Mouse (Mus musculus) adrenal gland, postnatal 25 days (tissue): Measurements from ENCODE around the gene Prkag3. TPM values are rescaled to one million over a fixed set of nuclear protein-coding genes. Genes with fewer than 3 reads are reported as not detected.

Experiments used
- DNase-seq: peaks from one replicate; pipeline ENCODE4 v3.0.0; 2021; ENCODE audit warnings: mixed read lengths
- total RNA-seq: library from RNA; stranded (reverse); gene quantifications from 2 replicates; pipeline ENCODE4 v1.2.3, GENCODE M21; 2021

Prkag3 gene
- total RNA-seq, 1 experiment from 2014 or later, result not detected

GRCm38 (mm10) chr1:74713099-74713858 is 35.7 kb downstream of the Prkag3 start, which contains the start of gene Cyp27a1:
Cyp27a1 (plus strand) TSS chr1:74713574.
- DNase-seq, result peak; percentile 50

DNA sequence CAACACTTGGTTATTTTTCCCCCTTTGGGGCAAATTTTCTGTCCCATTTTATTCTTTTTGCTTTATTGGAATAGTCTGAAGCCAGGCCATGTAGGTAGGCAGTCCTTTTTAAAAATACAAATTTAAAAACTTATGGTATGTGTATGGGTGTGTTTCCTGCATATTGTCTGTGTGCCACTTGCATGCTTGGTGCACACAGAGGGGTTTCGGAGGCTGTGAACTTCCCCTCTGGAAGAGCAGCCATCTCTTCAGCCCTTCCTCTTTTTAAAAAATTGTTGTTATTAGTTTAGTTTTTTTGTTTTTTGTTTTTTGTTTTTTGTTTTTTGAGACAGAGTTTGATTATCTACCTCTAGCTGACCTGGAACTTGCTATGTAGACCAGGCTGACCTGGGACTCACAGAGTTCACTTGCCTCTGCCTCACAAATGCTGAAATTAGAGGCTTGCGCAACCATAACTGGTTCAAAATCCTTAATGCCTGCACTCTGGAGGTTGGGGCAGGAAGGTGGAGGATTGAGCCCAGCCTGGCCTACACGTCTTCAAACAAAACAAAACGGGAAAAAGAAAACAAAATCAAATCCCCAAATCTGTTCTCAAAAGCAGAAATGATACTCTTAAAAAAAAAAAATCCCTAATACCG is 36.4 kb downstream of the Prkag3 start:
- DNase-seq, result no peak

DNA sequence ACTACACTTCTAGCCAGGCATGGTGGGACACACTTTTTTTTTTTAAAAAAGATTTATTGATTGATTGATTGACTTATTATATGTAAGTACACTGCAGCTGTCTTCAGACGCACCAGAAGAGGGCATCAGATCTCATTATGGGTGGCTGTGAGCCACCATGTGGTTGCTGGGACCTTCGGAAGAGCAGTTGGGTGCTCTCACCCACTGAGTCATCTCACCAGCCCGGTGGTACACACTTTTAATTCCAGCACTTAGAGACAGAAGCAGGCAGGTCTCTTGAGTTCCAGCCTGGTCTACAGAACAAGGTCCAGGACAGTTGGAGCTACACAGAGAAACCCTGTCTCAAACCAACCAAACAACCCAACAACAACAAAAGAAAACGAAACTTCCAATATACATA is 37.0 kb downstream of the Prkag3 start:
- no peak for DNase-seq

GRCm38 (mm10) chr1:74709566-74709965 is 39.5 kb downstream of the Prkag3 start:
- DNase-seq, result no peak

DNA sequence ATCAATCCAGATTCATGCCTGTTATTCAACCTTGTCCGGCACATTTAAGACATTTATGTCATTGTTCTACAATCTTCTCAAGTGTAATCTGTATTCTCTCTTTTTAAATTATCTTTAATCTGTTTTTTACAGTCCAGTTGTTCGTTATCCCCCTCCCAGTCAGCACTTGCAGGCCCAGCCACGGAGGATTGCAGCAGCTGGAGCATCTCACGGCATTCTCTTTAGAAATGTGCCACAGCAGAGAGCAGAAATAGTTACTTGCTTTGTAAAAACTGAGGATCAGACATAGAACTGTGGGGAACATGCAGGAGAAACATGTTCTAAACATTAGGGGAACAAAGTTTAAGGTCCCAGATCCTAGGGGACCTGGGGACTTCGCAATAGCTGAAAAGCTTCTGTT is 44.0 kb downstream of the Prkag3 start:
- DNase-seq, result no peak

DNA sequence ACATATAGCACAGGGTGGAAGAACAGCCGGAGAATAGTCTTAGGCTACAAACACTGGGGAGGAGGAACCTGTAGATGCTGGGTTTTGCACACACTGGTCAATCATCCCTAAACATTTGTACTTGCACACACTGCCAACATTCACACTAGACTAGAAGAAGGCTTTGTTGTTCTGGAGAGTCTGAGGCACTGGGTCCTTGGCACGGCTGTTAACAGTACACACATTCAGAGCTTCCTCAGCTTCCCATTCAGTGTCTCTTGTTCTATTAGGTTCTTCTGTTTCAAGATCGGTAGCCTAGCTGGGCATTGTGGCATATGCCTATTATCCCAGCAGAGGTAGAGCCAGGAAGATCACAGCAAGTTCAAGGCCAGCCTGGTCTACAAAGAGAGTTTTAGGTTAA is 44.9 kb downstream of the Prkag3 start:
- no peak for DNase-seq

DNA sequence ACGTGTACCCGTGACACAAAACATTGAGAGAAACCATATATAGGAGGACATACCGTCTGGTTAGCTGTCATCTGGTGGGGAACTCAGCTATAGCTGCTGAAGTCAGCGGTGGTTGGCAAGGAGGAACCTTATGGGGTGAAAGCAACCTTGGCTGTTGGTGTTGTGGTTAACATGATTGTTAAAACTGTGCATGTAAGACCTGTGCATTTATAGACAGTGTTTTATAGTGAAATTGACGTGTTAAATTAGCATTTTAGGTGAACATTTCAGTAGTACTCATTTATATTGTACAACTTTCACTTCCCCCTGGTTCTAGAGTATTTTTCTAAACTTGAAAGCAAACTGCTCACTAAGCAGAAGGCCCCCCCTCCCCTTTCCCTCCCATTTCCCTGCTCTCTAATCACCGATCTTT is 46.9 kb downstream of the Prkag3 start:
- no peak for DNase-seq

DNA sequence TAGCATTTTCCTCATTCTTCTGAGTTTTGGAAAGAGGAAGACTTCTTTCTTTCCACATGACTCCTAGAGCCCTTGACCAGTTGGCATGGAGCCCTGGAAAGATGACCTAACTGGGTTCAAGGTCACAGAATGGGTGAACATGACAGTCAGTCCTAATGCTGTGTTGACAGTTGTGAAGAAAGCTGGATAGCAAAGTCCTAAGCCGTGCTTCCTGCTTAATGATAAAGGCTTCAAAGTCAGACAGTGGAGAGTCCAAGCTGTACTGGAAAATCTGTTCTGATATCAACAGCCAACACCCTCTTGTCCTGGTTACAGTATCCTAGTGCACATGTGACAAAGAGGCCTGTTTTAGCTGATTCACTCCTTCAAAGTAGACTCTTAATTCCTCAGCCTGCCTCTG is 50.2 kb downstream of the Prkag3 start:
- DNase-seq, result peak; percentile 44

DNA sequence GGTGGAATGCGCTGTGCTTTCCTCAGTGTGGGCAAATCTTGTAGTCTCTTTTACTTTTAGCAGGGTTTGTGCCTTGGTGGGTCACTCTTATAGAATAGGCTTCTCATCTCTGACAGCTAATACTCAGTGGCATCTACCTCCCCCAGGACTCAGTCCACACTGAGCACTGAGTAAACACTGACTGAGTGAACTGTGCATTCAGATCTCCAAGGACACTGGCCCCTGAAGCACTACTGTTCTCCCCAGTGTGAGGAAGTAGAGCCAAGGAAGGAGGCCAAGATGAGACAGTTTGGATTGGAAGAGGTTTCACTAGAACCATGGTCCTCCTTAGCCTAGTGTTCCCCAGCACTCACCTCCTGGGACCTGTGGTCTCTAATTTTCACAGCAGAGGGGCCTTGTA is 50.7 kb downstream of the Prkag3 start:
- no peak for DNase-seq

- no peak for DNase-seq
Observed at GRCm38 (mm10) chr1:74697416-74697815, 51.6 kb downstream of the Prkag3 start.

DNA sequence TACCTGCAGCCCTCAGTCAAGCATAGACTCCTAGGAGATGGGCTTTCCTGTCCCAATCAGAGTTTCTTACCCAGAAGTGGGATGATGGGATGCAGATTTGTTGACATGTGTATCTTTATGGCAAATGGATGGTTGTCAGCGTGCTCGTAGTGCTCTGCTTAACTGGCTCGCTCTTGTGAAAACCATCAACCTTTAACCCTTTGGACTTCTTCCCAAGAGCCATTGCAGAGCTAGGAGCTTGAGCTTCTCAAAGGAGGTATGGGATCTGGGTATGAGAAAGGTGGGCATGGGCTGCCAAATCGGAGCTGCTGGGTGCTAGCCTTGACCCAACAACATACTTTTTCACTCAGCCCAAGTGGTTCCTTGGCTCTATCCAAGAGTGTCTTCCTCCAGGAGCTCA is 53.2 kb downstream of the Prkag3 start:
- no peak for DNase-seq

DNA sequence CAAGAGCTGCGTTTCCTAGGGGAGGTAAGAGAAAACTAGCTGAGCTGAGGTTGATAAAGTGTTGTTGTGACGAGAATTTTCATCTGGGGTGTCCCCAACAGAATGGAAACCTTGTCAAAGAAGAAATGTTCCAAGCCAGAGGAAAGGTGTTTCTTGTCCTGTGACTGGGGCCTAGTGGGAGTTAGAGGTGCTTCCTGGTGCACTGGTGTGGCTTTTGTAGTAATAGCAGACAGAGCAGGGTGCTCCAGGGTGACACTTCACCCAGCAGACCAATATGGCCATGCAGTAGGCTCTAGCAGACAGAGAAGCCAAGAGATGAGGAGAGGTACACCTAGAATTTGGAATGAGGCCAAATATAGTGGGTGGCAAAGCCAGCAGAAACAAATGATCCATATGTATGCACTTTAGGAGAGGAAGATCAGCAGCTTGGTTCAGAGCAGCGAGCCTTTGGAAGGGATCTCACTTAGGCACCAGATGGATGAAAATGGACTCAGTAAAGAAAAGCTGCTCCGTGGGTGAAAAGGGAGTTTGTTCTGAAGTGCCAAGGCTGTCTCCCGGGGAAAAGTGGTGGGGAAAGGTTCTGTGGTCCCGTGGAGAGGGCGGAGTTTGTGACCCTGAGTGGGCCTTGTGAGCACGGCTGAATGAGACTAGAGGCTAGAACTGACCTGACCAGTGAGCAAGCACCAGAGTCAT is 55.0 kb downstream of the Prkag3 start:
- no peak for DNase-seq

Other genes with a start within 250 kb of the Prkag3 start
- 26.3 and 27.2 TPM in 2 replicates for gene Cnot9, start 243.2 kb downstream of the Prkag3 start, total RNA-seq
- gene Plcd4, start 206.3 kb downstream of the Prkag3 start, total RNA-seq, result 0.24 and 0.82 TPM in 2 replicates
- gene Usp37, start 204.9 kb downstream of the Prkag3 start, total RNA-seq, result 16.5 and 25.3 TPM in 2 replicates
- gene Zfp142, start 161.0 kb downstream of the Prkag3 start, total RNA-seq, result 15.7 and 17.7 TPM in 2 replicates
- 30.3 and 30.8 TPM in 2 replicates for gene Bcs1l, start 160.9 kb downstream of the Prkag3 start, total RNA-seq
- 46.4 and 56.7 TPM in 2 replicates for gene Rnf25, start 147.8 kb downstream of the Prkag3 start, total RNA-seq
- gene Stk36, start 147.8 kb downstream of the Prkag3 start, total RNA-seq, result 3.7 and 4.2 TPM in 2 replicates
- gene Ttll4, start 87.5 kb downstream of the Prkag3 start, total RNA-seq, result 22.0 and 26.5 TPM in 2 replicates
- gene Cyp27a1, start 35.6 kb downstream of the Prkag3 start, total RNA-seq, result 15.5 and 16.1 TPM in 2 replicates
- gene Wnt6, start 22.7 kb upstream of the Prkag3 start, total RNA-seq, result 1.8 and 2.5 TPM in 2 replicates
- 0.27 TPM in 1 of 2 replicates, not detected in the other for gene Wnt10a, start 42.3 kb upstream of the Prkag3 start, total RNA-seq
- 4.3 and 5.1 TPM in 2 replicates for gene Cdk5r2, start 105.7 kb upstream of the Prkag3 start, total RNA-seq
- 1.7 and 1.8 TPM in 2 replicates for gene Fev, start 136.2 kb upstream of the Prkag3 start, total RNA-seq
- gene Cryba2, start 143.9 kb upstream of the Prkag3 start, total RNA-seq, result 2.2 TPM in 1 of 2 replicates, not detected in the other
- gene Cfap65, start 186.4 kb upstream of the Prkag3 start, total RNA-seq, result 0.06 TPM in 1 of 2 replicates, not detected in the other
- 0.24 TPM in 1 of 2 replicates, not detected in the other for gene Ihh, start 202.5 kb upstream of the Prkag3 start, total RNA-seq